Mouse (Mus musculus) MEL (cell line): ENCODE measurements around the gene Echs1. TPM values are rescaled to one million over a fixed set of nuclear protein-coding genes. Genes with fewer than 3 reads are reported as not detected.

Source experiments
- DNase-seq: peaks from one replicate; pipeline ENCODE4 v3.0.0; 2011; ENCODE audit warnings: low read depth, low spot score
- H3K27ac ChIP-seq: 2 replicates; pipeline ENCODE4 v1.5.1; 2012; ENCODE audit warnings: low read depth, mild to moderate bottlenecking, control low read depth, low read length, moderate library complexity; ENCODE audit not compliant: control insufficient read depth
- H3K27me3 ChIP-seq, 2 experiments: fragments of 150-350 bp in 1 of 2; sonication (generic) in 1 of 2; 2 replicates each; pipeline ENCODE4 v1.6.1; 2012; ENCODE audit warnings: low read length in 2 of 2, mild to moderate bottlenecking in 2 of 2, improper control_type of control experiment in 1 of 2, moderate library complexity in 1 of 2; ENCODE audit not compliant: insufficient read depth in 2 of 2, control insufficient read depth in 1 of 2
- H3K36me3 ChIP-seq, 2 experiments: 2 replicates each; pipeline ENCODE4 v1.6.1; 2012 to 2014; ENCODE audit warnings: low read length in 2 of 2, improper control_type of control experiment in 1 of 2, inconsistent platforms in 1 of 2, mild to moderate bottlenecking in 1 of 2; ENCODE audit not compliant: insufficient read depth in 2 of 2, control insufficient read depth in 1 of 2
- H3K4me1 ChIP-seq, 2 experiments: fragments of 150-350 bp in 1 of 2; sonication (generic) in 1 of 2; 2 replicates each; pipeline ENCODE4 v1.6.1; 2012; ENCODE audit warnings: low read length in 2 of 2, improper control_type of control experiment in 1 of 2, mild to moderate bottlenecking in 1 of 2; ENCODE audit not compliant: insufficient read depth in 2 of 2, control insufficient read depth in 1 of 2
- H3K4me3 ChIP-seq, 2 experiments: fragments of 150-350 bp in 1 of 2; sonication (generic) in 1 of 2; 2 replicates each; pipeline ENCODE4 v1.5.1; 2012; ENCODE audit warnings: low read depth in 2 of 2, low read length in 2 of 2, mild to moderate bottlenecking in 2 of 2, moderate library complexity in 2 of 2, control low read depth in 1 of 2, improper control_type of control experiment in 1 of 2; ENCODE audit not compliant: control insufficient read depth in 1 of 2, insufficient read depth in 1 of 2
- H3K79me2 ChIP-seq: 2 replicates; pipeline ENCODE4 v1.6.1; 2012; ENCODE audit warnings: mild to moderate bottlenecking, low read length, moderate library complexity; ENCODE audit not compliant: control insufficient read depth, poor library complexity, insufficient read depth
- H3K9ac ChIP-seq: 2 replicates; pipeline ENCODE4 v1.6.1; 2012; ENCODE audit warnings: low read depth, mild to moderate bottlenecking, control low read depth, low read length, moderate library complexity; ENCODE audit not compliant: control insufficient read depth, poor library complexity, severe bottlenecking
- H3K9me3 ChIP-seq: fragments of 150-350 bp; sonication (generic); replicated peaks from 2 replicates; pipeline ENCODE4 v1.6.1; 2012; ENCODE audit warnings: mild to moderate bottlenecking, low read length, improper control_type of control experiment, moderate library complexity; ENCODE audit not compliant: insufficient read depth
- BHLHE40 ChIP-seq: IDR thresholded peaks from 2 replicates; pipeline ENCODE4 v1.6.1; 2012; ENCODE audit warnings: low read depth, mild to moderate bottlenecking, inconsistent platforms, low read length, improper control_type of control experiment, borderline replicate concordance
- ELF1 ChIP-seq: IDR thresholded peaks from 2 replicates; pipeline ENCODE4 v1.6.1; 2014; ENCODE audit warnings: low read depth, mild to moderate bottlenecking, inconsistent platforms, low read length, improper control_type of control experiment, moderate library complexity
- GABPA ChIP-seq: IDR thresholded peaks from 2 replicates; pipeline ENCODE4 v1.6.1; 2012; ENCODE audit warnings: low read depth, mild to moderate bottlenecking, inconsistent platforms, low read length, improper control_type of control experiment, moderate library complexity
- HCFC1 ChIP-seq: IDR thresholded peaks from 2 replicates; pipeline ENCODE4 v1.6.1; 2012; ENCODE audit warnings: low read depth, mild to moderate bottlenecking, inconsistent platforms, low read length, improper control_type of control experiment, moderate library complexity
- KAT2A ChIP-seq: conservative IDR thresholded peaks from 2 replicates; pipeline ENCODE4 v1.6.1; 2012; ENCODE audit warnings: low read depth, low read length, improper control_type of control experiment, inconsistent platforms
- MAFK ChIP-seq: IDR thresholded peaks from 2 replicates; pipeline ENCODE4 v1.6.1; 2011; ENCODE audit warnings: low read depth, mild to moderate bottlenecking, low read length, improper control_type of control experiment, borderline replicate concordance
- MEF2A ChIP-seq: IDR thresholded peaks from 2 replicates; pipeline ENCODE4 v1.6.1; 2014; ENCODE audit warnings: low read depth, mild to moderate bottlenecking, inconsistent platforms, low read length, improper control_type of control experiment; ENCODE audit not compliant: poor library complexity, insufficient replicate concordance, severe bottlenecking; ENCODE audit errors: extremely low read depth
- MXI1 ChIP-seq: IDR thresholded peaks from 2 replicates; pipeline ENCODE4 v1.6.1; 2011; ENCODE audit warnings: mild to moderate bottlenecking, low read depth, low read length, improper control_type of control experiment
- MYB ChIP-seq: IDR thresholded peaks from 2 replicates; pipeline ENCODE4 v1.6.1; 2011; ENCODE audit warnings: mild to moderate bottlenecking, low read depth, low read length, improper control_type of control experiment
- NELFE ChIP-seq: IDR thresholded peaks from 2 replicates; pipeline ENCODE4 v1.6.1; 2011; ENCODE audit warnings: low read depth, low read length, improper control_type of control experiment
- NRF1 ChIP-seq: IDR thresholded peaks from 2 replicates; pipeline ENCODE4 v1.6.1; 2014; ENCODE audit warnings: low read depth, mild to moderate bottlenecking, inconsistent platforms, low read length, improper control_type of control experiment, moderate library complexity; ENCODE audit not compliant: poor library complexity, insufficient read depth, severe bottlenecking
- POLR2AphosphoS2 ChIP-seq: IDR thresholded peaks from 2 replicates; pipeline ENCODE4 v1.6.1; 2011; ENCODE audit warnings: low read length, improper control_type of control experiment
- POLR2AphosphoS5 ChIP-seq: IDR thresholded peaks from 2 replicates; pipeline ENCODE4 v1.6.1; 2012; ENCODE audit warnings: low read depth, borderline replicate concordance, mild to moderate bottlenecking, inconsistent platforms, low read length, moderate library complexity, mixed read lengths
- SMC3 ChIP-seq: IDR thresholded peaks from 2 replicates; pipeline ENCODE4 v1.6.1; 2011; ENCODE audit warnings: low read depth, low read length, improper control_type of control experiment
- TAL1 ChIP-seq: IDR thresholded peaks from 2 replicates; pipeline ENCODE4 v1.6.1; 2012; ENCODE audit warnings: mild to moderate bottlenecking, inconsistent platforms, low read length, moderate library complexity, mixed read lengths
- USF1 ChIP-seq: IDR thresholded peaks from 2 replicates; pipeline ENCODE4 v1.6.1; 2014; ENCODE audit warnings: low read depth, mild to moderate bottlenecking, inconsistent platforms, low read length, improper control_type of control experiment, moderate library complexity
- ZKSCAN1 ChIP-seq: IDR thresholded peaks from 2 replicates; pipeline ENCODE4 v1.6.1; 2012; ENCODE audit warnings: low read depth, mild to moderate bottlenecking, inconsistent platforms, low read length, improper control_type of control experiment, moderate library complexity
- ZMIZ1 ChIP-seq: IDR thresholded peaks from 2 replicates; pipeline ENCODE4 v1.6.1; 2012; ENCODE audit warnings: low read depth, mild to moderate bottlenecking, inconsistent platforms, low read length, improper control_type of control experiment, moderate library complexity
- ZNF384 ChIP-seq: IDR thresholded peaks from 2 replicates; pipeline ENCODE4 v1.6.1; 2012; ENCODE audit warnings: low read depth, mild to moderate bottlenecking, inconsistent platforms, low read length, improper control_type of control experiment
- polyA plus RNA-seq, 2 experiments: library from polyadenylated mRNA; stranded (reverse) in 1 of 2; unstranded in 1 of 2; fragments of >175 nt in 1 of 2; fragments of >200 nt in 1 of 2; gene quantifications; 2 replicates each; pipeline versions ENCODE4 v1.2.1 to v1.2.4; 2012; ENCODE audit warnings: low replicate concordance in 2 of 2, low read depth in 1 of 2; ENCODE audit not compliant: insufficient read length in 2 of 2, insufficient read depth in 1 of 2, missing spikeins in 1 of 2
- total RNA-seq: library from RNA; depleted of rRNA; stranded (reverse); fragments of 300-350 nt; gene quantifications from 2 replicates; pipeline ENCODE4 v1.2.3, GENCODE M21; 2012

Gene Echs1
- total and polyA plus RNA-seq, 3 experiments, result 22.8 to 47.7 TPM; not detected in 1

- H3K36me3 ChIP-seq, result no peaks in the 10 kb centered on the region
- H3K27me3 ChIP-seq, result no peaks in the 10 kb centered on the region; a peak in 1 of 4 replicates
- no peak for DNase-seq
- no peak overlapping the region for H3K9ac ChIP-seq
- no peaks in the 10 kb centered on the region for H3K4me1 ChIP-seq
- TF ChIP-seq ZKSCAN1, result no peak
- TF ChIP-seq GABPA, result no peak
- no peak for TF ChIP-seq ELF1
- TF ChIP-seq NRF1, result no peak
- no peak for TF ChIP-seq MAFK
- no peak for TF ChIP-seq MYB
- TF ChIP-seq POLR2AphosphoS5, result no peak
- TF ChIP-seq MXI1, result no peak
- no peak for TF ChIP-seq MEF2A
- no peaks in the 10 kb centered on the region for H3K9me3 ChIP-seq
- no peak overlapping the region for H3K4me3 ChIP-seq
- no peak overlapping the region for H3K27ac ChIP-seq
- no peaks in the 10 kb centered on the region for H3K79me2 ChIP-seq
These were observed 56.7 kb downstream of the Echs1 start for GRCm38 (mm10) chr7:140059601-140060000.

DNA sequence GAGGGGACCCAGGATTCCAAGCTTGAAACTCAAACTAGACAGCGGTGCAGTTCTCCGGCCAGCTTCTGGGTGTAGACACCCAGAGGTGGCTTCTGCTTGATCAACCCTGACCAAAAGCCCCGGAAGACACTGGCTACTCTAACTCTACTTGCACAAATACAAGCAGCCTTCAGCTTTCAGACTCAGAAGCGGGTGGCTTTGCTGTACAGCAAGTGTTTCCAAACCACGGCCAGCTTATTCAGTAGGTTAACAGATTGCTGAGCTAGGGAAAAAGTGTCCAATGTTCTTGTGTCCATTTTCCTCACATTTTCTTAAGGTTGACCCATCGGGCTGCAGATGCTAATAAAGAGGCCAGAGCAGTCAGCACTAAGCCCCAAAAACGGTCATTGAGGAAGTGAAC, 57.7 kb downstream of the Echs1 start:
- H3K79me2 ChIP-seq, result no peaks in the 10 kb centered on the region

DNA sequence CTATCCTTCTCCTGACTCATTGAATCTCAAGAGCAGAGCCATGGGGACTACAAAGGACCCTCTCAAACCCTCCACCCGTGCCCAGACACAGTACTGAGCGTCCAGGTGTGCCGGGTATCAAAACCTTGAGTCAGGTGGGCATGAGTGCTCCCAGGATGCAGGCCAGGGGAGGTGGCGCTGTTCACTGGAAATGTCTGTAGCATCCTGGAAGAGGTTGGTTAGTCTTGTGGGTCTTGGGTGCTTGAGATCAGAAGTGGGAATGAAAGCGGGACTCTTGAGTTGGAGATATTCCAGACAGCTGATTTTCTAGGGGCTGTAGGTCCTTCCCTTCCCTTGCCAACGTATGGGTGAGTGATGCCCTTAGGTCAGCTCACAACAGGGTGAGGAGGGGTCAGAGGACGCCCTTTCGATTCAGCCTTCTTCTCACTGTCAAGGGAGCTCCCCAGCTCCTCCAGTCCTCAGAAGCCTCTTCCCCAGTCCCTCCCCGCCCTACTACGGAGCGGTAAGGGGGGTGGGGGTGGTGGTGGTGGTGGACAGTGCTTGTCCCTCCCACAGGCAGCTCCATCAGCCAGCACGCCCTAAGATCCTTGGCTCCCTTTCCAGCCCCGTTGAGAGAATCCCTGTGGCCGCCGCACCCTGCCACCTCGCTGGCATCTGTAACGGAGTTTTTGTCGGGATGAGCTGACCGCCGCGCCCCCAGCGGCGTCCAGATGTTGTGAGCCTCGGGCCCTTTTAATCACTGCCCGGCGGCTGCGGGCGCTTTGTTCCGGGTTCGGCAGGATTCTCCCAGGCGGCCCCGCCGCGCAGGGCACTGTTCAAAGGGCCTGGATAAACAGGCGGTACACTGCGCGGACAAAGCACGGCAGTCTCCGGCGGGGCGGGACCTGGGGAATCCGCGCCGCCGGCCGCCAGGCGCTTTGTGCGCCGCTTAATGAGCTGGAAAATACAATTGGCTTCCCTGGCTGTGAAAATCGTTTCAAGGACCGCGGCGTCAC, 58.6 kb downstream of the Echs1 start:
- TF ChIP-seq NELFE, result no peak
- no peak for TF ChIP-seq TAL1
- no peak for TF ChIP-seq MYB
- no peak for TF ChIP-seq POLR2AphosphoS5
- TF ChIP-seq SMC3, result no peak
- no peak for TF ChIP-seq MEF2A
- TF ChIP-seq MXI1, result no peak
- TF ChIP-seq NRF1, result no peak
- no peak for TF ChIP-seq BHLHE40
- DNase-seq, result no peak
- H3K4me3 ChIP-seq, result no peak overlapping the region

More for the DNA sequence above, 57.7 kb downstream of the Echs1 start:
- TF ChIP-seq ZNF384, result no peak
- TF ChIP-seq USF1, result no peak
- TF ChIP-seq POLR2AphosphoS2, result no peak
- no peak for TF ChIP-seq ZMIZ1
- no peak for TF ChIP-seq HCFC1
- no peak for TF ChIP-seq KAT2A
- no peaks in the 10 kb centered on the region for H3K36me3 ChIP-seq
- H3K4me3 ChIP-seq, result no peak overlapping the region
- no peaks in the 10 kb centered on the region; a peak in 1 of 4 replicates for H3K27me3 ChIP-seq
- no peaks in the 10 kb centered on the region for H3K4me1 ChIP-seq
- H3K27ac ChIP-seq, result no peak overlapping the region
- no peak overlapping the region for H3K9ac ChIP-seq
- no peak for DNase-seq
- H3K9me3 ChIP-seq, result no peaks in the 10 kb centered on the region

More for the DNA sequence above, 58.6 kb downstream of the Echs1 start:
- no peaks in the 10 kb centered on the region for H3K79me2 ChIP-seq
- no peaks in the 10 kb centered on the region for H3K4me1 ChIP-seq
- H3K9me3 ChIP-seq, result no peaks in the 10 kb centered on the region
- peaks cover 0 to 1% of the 10 kb centered on the region in 2 experiments; a peak in 3 of 4 replicates for H3K27me3 ChIP-seq
- no peak overlapping the region for H3K9ac ChIP-seq
- H3K36me3 ChIP-seq, result no peaks in the 10 kb centered on the region
- no peak overlapping the region for H3K27ac ChIP-seq
